Mouse (Mus musculus) cerebellum, adult 2 months (tissue): ENCODE measurements at regions not wholly inside any gene's neighbourhood (a gene's known extent, or its start where the extent isn't known, plus 50 kb on each side); places are given as distances from the start of the nearest gene placed in this dataset.
"Not testable (repeated sequence)": the region's sequence is repeated elsewhere in the genome, so short reads cannot be mapped to it uniquely, and the experiment has no call there.

Experiments
- DNase-seq, 2 experiments: peaks; one replicate each; pipeline ENCODE4 v3.0.0; 2021
- H3K27ac ChIP-seq: fragments of 200-500 bp; 2 replicates; pipeline ENCODE4 v1.5.1; 2012; ENCODE audit warnings: low read length, control low read depth, inconsistent platforms; ENCODE audit not compliant: insufficient read depth
- H3K27me3 ChIP-seq: fragments of 200-500 bp; 2 replicates; pipeline ENCODE4 v1.6.1; 2012; ENCODE audit warnings: inconsistent platforms, mild to moderate bottlenecking, low read length, moderate library complexity; ENCODE audit not compliant: control insufficient read depth, insufficient read depth
- H3K4me1 ChIP-seq: fragments of 200-500 bp; 2 replicates; pipeline ENCODE4 v1.6.1; 2011; ENCODE audit warnings: low read length; ENCODE audit not compliant: control insufficient read depth, insufficient read depth
- H3K4me3 ChIP-seq: fragments of 200-500 bp; replicated peaks from 2 replicates; pipeline ENCODE3; 2011; ENCODE audit warnings: mild to moderate bottlenecking, low read depth, low read length, control low read depth; ENCODE audit not compliant: insufficient read depth
- CTCF ChIP-seq: fragments of 200-500 bp; IDR thresholded peaks from 2 replicates; pipeline ENCODE4 v1.5.1; 2011; ENCODE audit warnings: low read depth, mild to moderate bottlenecking, control low read depth, low read length, moderate library complexity, borderline replicate concordance; ENCODE audit not compliant: insufficient read depth
- POLR2A ChIP-seq: fragments of 200-500 bp; IDR thresholded peaks from 2 replicates; pipeline ENCODE4 v1.6.1; 2011; ENCODE audit warnings: low read length, control low read depth, borderline replicate concordance; ENCODE audit not compliant: insufficient read depth
- WGBS: fragments of 180-500 bp; shearing (Covaris S2); methylation state at CpG from one replicate; pipeline ENCODE4 v1.1.7; 2018; 5-methylcytosine and 5-hydroxymethylcytosine counted together

DNA sequence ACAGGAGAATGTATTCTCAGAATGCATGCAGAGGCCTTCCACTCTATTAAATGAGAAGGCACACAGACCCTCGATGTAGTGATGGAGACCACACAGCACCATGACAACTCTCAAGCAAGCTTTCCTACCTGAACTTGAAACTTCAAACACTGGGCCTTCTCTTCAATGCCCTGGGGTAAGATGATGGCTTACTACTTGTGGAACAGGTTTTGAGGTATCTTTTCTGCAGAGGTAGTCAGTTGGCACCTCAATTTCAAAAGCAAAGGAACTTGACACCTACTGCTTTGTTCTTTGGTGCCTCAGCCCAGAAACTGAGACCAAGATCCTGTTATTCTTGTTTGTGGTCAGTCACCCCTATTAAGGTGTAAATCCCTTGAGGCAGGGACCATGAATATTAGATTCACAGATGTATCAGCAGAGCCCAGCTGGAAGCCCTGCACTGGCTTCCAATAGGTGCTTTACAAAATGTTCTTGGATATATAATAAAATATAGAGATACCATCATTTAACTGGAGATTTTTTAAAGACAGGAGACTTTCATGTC lies 246.2 kb upstream of the Ell2 start:
- no peaks in the 10 kb centered on the region for H3K4me1 ChIP-seq
- no peak for TF ChIP-seq CTCF
- TF ChIP-seq POLR2A = no peak
- no peak overlapping the region for H3K27ac ChIP-seq
- DNase-seq = no peak
- no peak overlapping the region for H3K4me3 ChIP-seq
- 69% methylated on average over 1 of the region's 1 CpGs for WGBS
- no peaks in the 10 kb centered on the region for H3K27me3 ChIP-seq

- Histone ChIP-seq H3K4me3 (no peak overlapping the region), H3K4me1 (no peaks in the 10 kb centered on the region), H3K27ac (no peak overlapping the region), H3K27me3 (no peaks in the 10 kb centered on the region)
- WGBS = 73% methylated on average over 2 of the region's 2 CpGs
- no peak for TF ChIP-seq POLR2A
- no peak for TF ChIP-seq CTCF
- no peak for DNase-seq
Measured at GRCm38 (mm10) chr13:75461273-75461672, 245.3 kb upstream of the Ell2 start.

DNA sequence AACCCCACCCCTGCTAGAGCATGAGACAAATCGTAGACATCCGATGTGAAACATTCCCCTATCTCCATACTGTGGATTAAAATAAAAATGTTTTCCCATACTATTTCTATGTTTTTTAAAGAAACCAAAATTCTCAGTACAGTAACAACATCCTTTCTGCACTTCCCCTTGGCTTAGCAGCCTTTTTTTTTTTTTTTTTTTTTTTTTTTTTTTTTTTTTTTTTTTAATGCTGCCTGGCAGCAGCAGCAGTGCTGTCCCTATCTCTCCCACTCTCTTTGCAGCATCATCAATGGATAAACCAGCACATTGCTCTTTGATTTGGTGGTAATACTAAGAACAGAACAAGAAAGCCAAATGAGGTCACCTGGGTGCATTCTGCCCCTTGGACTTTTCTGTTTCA lies 239.3 kb upstream of the Ell2 start:
- Histone ChIP-seq H3K4me1 (no peaks in the 10 kb centered on the region), H3K27ac (no peak overlapping the region), H3K27me3 (no peaks in the 10 kb centered on the region), H3K4me3 (no peak overlapping the region)
- TF ChIP-seq CTCF = no peak
- TF ChIP-seq POLR2A = no peak
- 97% methylated on average over 2 of the region's 2 CpGs for WGBS
- DNase-seq = no peak

DNA sequence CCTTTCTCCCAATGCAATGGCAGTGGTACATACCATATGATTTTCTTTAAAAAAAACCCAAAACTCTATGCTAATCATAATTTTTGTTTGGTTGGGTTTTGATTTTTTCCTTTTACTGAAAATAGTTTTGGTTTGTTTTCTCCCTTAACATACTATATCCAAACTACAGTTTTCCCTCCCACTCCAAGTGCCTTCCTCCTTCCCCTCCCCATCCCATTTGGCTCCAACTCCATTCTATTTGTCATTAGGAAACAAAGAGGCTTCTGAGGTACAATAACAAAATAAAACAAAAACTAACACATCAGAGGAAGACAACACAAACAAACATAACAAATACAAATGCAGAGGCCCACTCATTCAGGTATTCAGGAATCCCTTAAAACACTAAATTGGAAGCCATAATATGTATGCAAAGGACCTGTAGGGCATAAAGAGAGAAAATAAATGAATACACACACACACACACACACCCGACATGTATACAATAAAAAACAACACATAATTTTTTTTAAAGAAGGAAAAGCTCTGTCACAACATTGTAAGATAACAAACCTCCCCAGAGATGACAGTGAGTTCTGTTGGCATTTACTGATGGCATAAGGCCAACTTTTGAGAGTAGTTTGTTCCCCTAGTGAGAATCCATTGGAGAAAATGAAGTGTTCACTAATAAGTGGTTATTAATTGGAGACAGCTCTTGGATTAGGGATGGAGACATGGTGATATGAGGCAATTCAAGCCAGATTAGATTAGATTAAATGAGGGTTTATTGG lies 230.5 kb upstream of the Ell2 start:
- 69% methylated on average over 1 of the region's 1 CpGs for WGBS
- Histone ChIP-seq H3K4me3 (no peak overlapping the region), H3K27ac (no peak overlapping the region), H3K4me1 (no peaks in the 10 kb centered on the region), H3K27me3 (no peaks in the 10 kb centered on the region)
- no peak for DNase-seq
- TF ChIP-seq POLR2A (no peak), CTCF (no peak)

GRCm38 (mm10) chr13:75483157-75483915 lies 223.2 kb upstream of the Ell2 start:
- 89% methylated on average over 7 of the region's 7 CpGs for WGBS
- not testable (repeated sequence) for DNase-seq, H3K4me1 ChIP-seq, H3K27me3 ChIP-seq, H3K4me3 ChIP-seq, H3K27ac ChIP-seq

GRCm38 (mm10) chr13:75484252-75484651 lies 222.3 kb upstream of the Ell2 start:
- not testable (repeated sequence) for H3K27ac ChIP-seq, H3K4me3 ChIP-seq, H3K4me1 ChIP-seq, H3K27me3 ChIP-seq, DNase-seq
- WGBS = 93% methylated on average over 2 of the region's 2 CpGs

DNA sequence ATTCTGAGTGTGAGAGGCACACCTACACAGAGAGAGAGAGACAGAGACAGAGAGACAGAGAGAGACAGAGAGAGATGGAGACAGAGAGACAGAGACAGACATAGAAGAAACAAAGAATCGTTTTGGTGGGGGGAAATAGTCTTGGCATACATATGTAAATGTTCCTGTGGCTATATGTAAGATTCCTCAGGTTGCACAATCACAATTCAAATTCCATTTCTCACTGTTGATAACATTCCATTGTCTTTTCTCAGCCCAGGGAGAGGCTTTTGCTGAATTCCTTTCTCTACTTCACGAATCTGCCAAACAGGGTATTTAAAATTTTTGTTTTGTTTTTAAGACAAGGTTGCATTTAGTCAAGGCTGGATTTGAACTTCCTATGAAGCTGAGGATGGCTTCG lies 205.0 kb upstream of the Ell2 start:
- Histone ChIP-seq H3K4me1 (no peaks in the 10 kb centered on the region), H3K4me3 (no peak overlapping the region), H3K27me3 (no peaks in the 10 kb centered on the region), H3K27ac (no peak overlapping the region)
- no peak for TF ChIP-seq POLR2A
- WGBS = 74% methylated on average over 3 of the region's 3 CpGs
- DNase-seq = no peak

GRCm38 (mm10) chr13:75503394-75503793 lies 203.2 kb upstream of the Ell2 start:
- no peaks in the 10 kb centered on the region for H3K4me1 ChIP-seq
- H3K27ac ChIP-seq = no peak overlapping the region
- DNase-seq = no peak
- TF ChIP-seq CTCF (no peak), POLR2A (no peak)
- H3K4me3 ChIP-seq = no peak overlapping the region
- H3K27me3 ChIP-seq = no peaks in the 10 kb centered on the region
